Mouse (Mus musculus): ENCODE data around the gene Hoxa1.

GRCm38 (mm10) chr6:52173648-52174047, 15.5 kb upstream of the Hoxa1 start:
- TF ChIP-seq CTCF (IDR thresholded peaks at IDR 0.05; ENCODE audit: extremely low read depth, insufficient read depth, insufficient read length, insufficient replicate concordance) (no peak), POLR2A (IDR thresholded peaks at IDR 0.05; ENCODE audit: low read depth, low read length) (no peak)

Data from spleen, adult 2 months (tissue).